Mouse (Mus musculus) stomach, postnatal 0 days (tissue): ENCODE results near the gene Rreb1.

Experiments
- CTCF ChIP-seq: IDR thresholded peaks from 2 replicates; pipeline ENCODE4 v1.5.1; 2016; ENCODE audit warnings: antibody characterized with exemption, low read depth, mild to moderate bottlenecking, moderate library complexity
- EP300 ChIP-seq: optimal IDR thresholded peaks from 2 replicates; pipeline ENCODE3; 2016; ENCODE audit warnings: antibody characterized with exemption

DNA sequence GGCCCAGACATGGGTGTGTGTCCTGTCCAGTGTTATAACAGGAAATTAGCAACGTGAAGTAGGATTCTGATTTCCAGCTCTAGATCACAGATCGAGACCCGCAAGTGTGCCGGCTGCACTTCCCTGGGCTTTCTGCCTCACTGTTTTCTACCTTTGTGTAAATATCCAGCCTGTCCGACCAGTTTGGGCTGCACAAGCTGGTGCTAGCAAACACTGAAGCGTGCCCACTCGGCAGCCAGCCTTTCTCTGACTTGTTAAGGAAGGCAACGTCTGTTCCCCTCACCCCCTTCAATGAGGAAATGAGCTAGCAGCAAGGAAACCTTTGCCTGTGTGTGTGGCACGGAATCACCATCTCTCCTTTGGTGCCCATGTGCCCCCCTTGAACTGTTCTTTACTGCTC is 129.9 kb downstream of the Rreb1 start:
- TF ChIP-seq CTCF: no peak
- TF ChIP-seq EP300: peak; percentile 82
